Mouse (Mus musculus): ENCODE measurements around the gene Epb42.

Gene Epb42

GRCm38 (mm10) chr2:120970045-120970539 lies 66.8 kb downstream of the Epb42 start:
- in situ Hi-C loops (cut with MboI; ENCODE audit: low sequenced_read_pairs), result no loop called here

All from CH12F3 (cell line).